Comparison of ENCODE assay signal across 16 mouse cellular contexts in the genomic region with DNA sequence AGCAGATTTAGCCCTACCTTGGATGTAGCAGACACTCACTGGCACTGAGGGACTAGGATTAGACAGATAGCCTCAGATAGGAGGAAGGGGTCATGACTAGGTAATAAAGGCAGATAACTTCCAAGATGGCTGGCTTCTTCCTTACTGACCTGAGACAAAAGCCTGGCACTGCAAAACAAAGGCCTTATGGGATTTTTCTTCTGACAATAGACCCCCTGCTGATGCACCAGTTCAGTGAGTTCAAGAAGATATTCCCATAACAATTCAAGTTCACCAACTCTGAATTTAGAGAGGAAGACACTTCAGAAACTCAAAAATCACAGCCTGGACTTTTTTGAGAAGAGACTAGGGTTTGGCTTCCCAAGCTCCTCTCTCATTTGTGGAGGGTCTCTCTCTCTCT.
DNase-seq lines count a peak whose midpoint lies in the region.
"Had no signal": no experiment of that assay in that cellular context is flagged by ENCODE, and none has a peak within 500 bp of the region (broad histone marks: within the 10 kb centered on the region; RNA-seq: fewer than 3 reads in every experiment).

No protein-coding gene starts in this region.

- peak; percentile 8 for DNase-seq in retina, embryonic 14.5 days (ENCODE audit: low spot score)
- no peak for DNase-seq in retina, postnatal 1 day
- DNase-seq in R1 (ENCODE audit: low read depth, low spot score): peak; percentile 99
- DNase-seq in ZHBTc4 (ENCODE audit: low read depth, low spot score): peak; percentile 93
- no peak for DNase-seq in thymus, postnatal 10 days (ENCODE audit: low spot score in 2 of 2)
- no peak for DNase-seq in MN1 (ENCODE audit: low spot score)
- DNase-seq: adrenal gland, adult 8-10 months; adrenal gland, postnatal 14 days; adrenal gland, postnatal 36 days; B cell, adult 2 months; cerebellum, adult 11-12 months; cerebellum, adult 2 months; cerebellum, adult 9-10 months; cerebellum, postnatal 10 days; cerebellum, postnatal 25 days; forebrain, postnatal 0 days had no signal

Comparison
In these comparisons a context has a peak if more than half of its experiments do, and no peak if none do; other contexts are left out.
1. DNase-seq: peak in retina, embryonic 14.5 days (single experiment), R1 (single experiment) and ZHBTc4 (single experiment); none in retina, postnatal 1 day (single experiment), thymus, postnatal 10 days (0 of 2) and MN1 (single experiment).